Mouse (Mus musculus) MEL (cell line): ENCODE data around the gene Gpm6b.
A peak's percentile ranks its signal among the peaks of the same experiment; 100 is the strongest.

Experiments
- CTCF ChIP-seq, 3 experiments: IDR thresholded peaks in 2 of 3; conservative IDR thresholded peaks in 1 of 3; 2 replicates each; pipeline ENCODE4 v1.5.1; 2011 to 2012; ENCODE audit warnings: low read length in 3 of 3, low read depth in 2 of 3, mild to moderate bottlenecking in 2 of 3, improper control_type of control experiment in 1 of 3, inconsistent platforms in 1 of 3, mixed read lengths in 1 of 3, moderate library complexity in 1 of 3; ENCODE audit not compliant: control insufficient read depth in 1 of 3, insufficient read depth in 1 of 3, poor library complexity in 1 of 3, severe bottlenecking in 1 of 3
- ELF1 ChIP-seq: IDR thresholded peaks from 2 replicates; pipeline ENCODE4 v1.6.1; 2014; ENCODE audit warnings: low read depth, mild to moderate bottlenecking, inconsistent platforms, low read length, improper control_type of control experiment, moderate library complexity
- GATA1 ChIP-seq: IDR thresholded peaks from 2 replicates; pipeline ENCODE4 v1.6.1; 2011; ENCODE audit warnings: low read depth, low read length, improper control_type of control experiment
- JUND ChIP-seq: IDR thresholded peaks from 2 replicates; pipeline ENCODE4 v1.6.1; 2011; ENCODE audit warnings: low read depth, mild to moderate bottlenecking, improper control_type of control experiment, low read length
- MAZ ChIP-seq: IDR thresholded peaks from 2 replicates; pipeline ENCODE4 v1.6.1; 2012; ENCODE audit warnings: low read depth, mild to moderate bottlenecking, inconsistent platforms, low read length, improper control_type of control experiment
- MXI1 ChIP-seq: IDR thresholded peaks from 2 replicates; pipeline ENCODE4 v1.6.1; 2011; ENCODE audit warnings: mild to moderate bottlenecking, low read depth, low read length, improper control_type of control experiment
- MYB ChIP-seq: IDR thresholded peaks from 2 replicates; pipeline ENCODE4 v1.6.1; 2011; ENCODE audit warnings: mild to moderate bottlenecking, low read depth, low read length, improper control_type of control experiment
- POLR2A ChIP-seq, 2 experiments: IDR thresholded peaks; 2 replicates each; pipeline ENCODE4 v1.6.1; 2011 to 2012; ENCODE audit warnings: low read length in 2 of 2, mild to moderate bottlenecking in 2 of 2, control low read depth in 1 of 2, improper control_type of control experiment in 1 of 2, low read depth in 1 of 2, moderate library complexity in 1 of 2; ENCODE audit not compliant: control insufficient read depth in 1 of 2, insufficient read depth in 1 of 2, poor library complexity in 1 of 2
- POLR2AphosphoS5 ChIP-seq: IDR thresholded peaks from 2 replicates; pipeline ENCODE4 v1.6.1; 2012; ENCODE audit warnings: low read depth, borderline replicate concordance, mild to moderate bottlenecking, inconsistent platforms, low read length, moderate library complexity, mixed read lengths
- RCOR1 ChIP-seq: IDR thresholded peaks from 2 replicates; pipeline ENCODE4 v1.6.1; 2012; ENCODE audit warnings: low read depth, mild to moderate bottlenecking, inconsistent platforms, low read length, improper control_type of control experiment
- UBTF ChIP-seq: IDR thresholded peaks from 2 replicates; pipeline ENCODE4 v1.6.1; 2012; ENCODE audit warnings: low read depth, mild to moderate bottlenecking, inconsistent platforms, low read length, improper control_type of control experiment, moderate library complexity, borderline replicate concordance; ENCODE audit not compliant: insufficient read depth

DNA sequence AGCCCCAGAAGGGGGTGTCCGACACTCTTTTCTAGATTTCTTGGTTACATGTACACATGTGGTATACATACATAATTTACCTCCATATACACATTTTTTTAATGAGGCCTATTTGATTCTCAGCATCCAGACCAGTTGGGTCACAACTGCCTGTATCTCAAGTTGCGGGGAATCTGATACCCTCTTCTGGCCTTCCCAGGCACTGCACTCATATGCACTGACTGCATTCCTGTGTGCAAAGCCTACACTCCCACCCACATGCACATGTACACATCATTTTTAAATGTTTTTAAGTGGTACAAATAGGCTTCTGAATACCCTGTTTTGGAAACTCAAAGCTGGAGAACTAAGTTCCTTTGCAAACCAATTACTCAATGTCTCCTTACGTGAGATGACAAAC is 54.8 kb downstream of the Gpm6b start:
- TF ChIP-seq POLR2AphosphoS5 (no peak), JUND (no peak), MYB (no peak), POLR2A (IDR thresholded peaks at IDR 0.05; ENCODE audit: control insufficient read depth in 1 of 2, insufficient read depth in 1 of 2, low read depth in 1 of 2, low read length in 2 of 2, poor library complexity in 1 of 2) (no peak), UBTF (no peak), MXI1 (no peak), CTCF (IDR thresholded peaks at IDR 0.05 in 2 of 3, conservative IDR thresholded peaks at IDR 0.05 in 1 of 3; ENCODE audit: control insufficient read depth in 1 of 3, insufficient read depth in 1 of 3, low read depth in 2 of 3, low read length in 3 of 3, poor library complexity in 1 of 3, severe bottlenecking in 1 of 3) (peak in 1 of 3 experiments; percentile 19; a peak in 1 of 6 replicates), MAZ (no peak), RCOR1 (no peak), GATA1 (no peak), ELF1 (no peak)
